Mouse (Mus musculus): ENCODE measurements around the gene Gm11127. TPM values are rescaled to one million over a fixed set of nuclear protein-coding genes. Genes with fewer than 3 reads are reported as not detected.

Gene Gm11127
- polyA plus RNA-seq, 1 experiment from 2014 or later = not detected

DNA sequence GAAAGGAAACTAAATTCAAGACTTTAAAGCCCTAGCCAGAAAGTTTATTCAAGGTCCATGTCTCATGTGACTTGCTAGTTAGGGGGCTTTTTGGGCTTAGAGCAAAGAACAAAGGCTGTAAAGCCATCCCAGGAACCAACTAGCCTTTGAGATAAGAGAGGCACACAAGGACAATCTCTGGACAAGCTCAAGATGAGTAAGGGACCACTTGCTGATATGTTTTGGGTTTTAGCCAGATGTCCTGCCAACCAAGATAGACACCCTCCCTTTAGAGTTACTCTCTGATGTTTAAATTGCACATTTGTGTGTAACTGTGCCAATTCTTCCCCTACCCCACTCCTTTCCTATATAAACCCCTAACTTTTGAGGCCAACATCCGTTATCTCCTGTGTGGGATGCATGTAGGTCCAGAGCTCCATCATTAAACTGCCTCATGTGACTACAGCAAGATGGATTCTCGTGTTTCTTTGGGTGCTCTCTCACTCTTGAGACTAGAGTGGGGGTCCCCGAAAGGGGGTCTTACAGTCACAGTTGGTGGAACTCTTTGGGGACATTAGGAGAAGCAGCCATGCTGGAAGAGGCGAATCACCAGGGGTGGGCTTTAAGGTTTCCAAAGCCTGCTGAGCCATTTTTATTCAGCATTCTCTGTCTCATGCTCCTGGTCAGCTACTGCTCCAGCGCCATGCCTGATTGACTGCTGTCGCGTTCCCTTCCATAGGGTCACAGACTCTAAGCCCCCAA is 29.1 kb downstream of the Gm11127 start:
- H3K27me3 ChIP-seq (replicated peaks) = no peaks in the 10 kb centered on the region
- no peak overlapping the region for H3K9ac ChIP-seq
- H3K4me1 ChIP-seq = peaks cover 12% of the 10 kb centered on the region
- no peak overlapping the region for H3K4me3 ChIP-seq
- no peaks in the 10 kb centered on the region for H3K36me3 ChIP-seq (replicated peaks)
- H3K27ac ChIP-seq = no peak overlapping the region
- no peak for ATAC-seq (replicated peaks)
- H3K9me3 ChIP-seq = no peaks in the 10 kb centered on the region
- H3K4me2 ChIP-seq = no peak overlapping the region
- WGBS = 59% methylated on average over 7 of the region's 7 CpGs

DNA sequence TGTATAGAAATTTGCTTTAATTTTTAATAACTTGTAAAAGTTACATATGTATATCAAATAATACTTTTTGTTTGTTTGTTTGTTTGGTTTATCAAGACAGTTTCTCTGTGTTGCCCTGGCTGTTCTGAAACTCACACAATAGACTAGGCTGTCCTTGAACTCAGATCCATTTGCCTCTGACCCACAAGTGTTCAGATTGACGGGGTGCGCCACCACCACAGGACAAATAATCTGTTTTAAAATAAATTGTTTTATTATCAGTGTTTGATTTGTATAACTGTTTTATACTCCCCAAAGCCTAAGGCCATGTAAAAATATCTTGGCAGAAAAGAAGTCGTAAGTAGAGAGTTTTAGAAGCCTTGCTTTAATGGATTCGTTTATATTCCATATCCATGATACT is 30.5 kb downstream of the Gm11127 start:
- no peak for ATAC-seq (replicated peaks)
- no peaks in the 10 kb centered on the region for H3K9me3 ChIP-seq
- no peak overlapping the region for H3K9ac ChIP-seq
- no peak overlapping the region for H3K4me2 ChIP-seq
- no peak overlapping the region for H3K27ac ChIP-seq
- H3K36me3 ChIP-seq (replicated peaks) = no peaks in the 10 kb centered on the region
- no peak overlapping the region for H3K4me3 ChIP-seq
- H3K4me1 ChIP-seq = peaks cover 12% of the 10 kb centered on the region
- WGBS = 92% methylated on average over 4 of the region's 4 CpGs
- H3K27me3 ChIP-seq (replicated peaks) = no peaks in the 10 kb centered on the region

DNA sequence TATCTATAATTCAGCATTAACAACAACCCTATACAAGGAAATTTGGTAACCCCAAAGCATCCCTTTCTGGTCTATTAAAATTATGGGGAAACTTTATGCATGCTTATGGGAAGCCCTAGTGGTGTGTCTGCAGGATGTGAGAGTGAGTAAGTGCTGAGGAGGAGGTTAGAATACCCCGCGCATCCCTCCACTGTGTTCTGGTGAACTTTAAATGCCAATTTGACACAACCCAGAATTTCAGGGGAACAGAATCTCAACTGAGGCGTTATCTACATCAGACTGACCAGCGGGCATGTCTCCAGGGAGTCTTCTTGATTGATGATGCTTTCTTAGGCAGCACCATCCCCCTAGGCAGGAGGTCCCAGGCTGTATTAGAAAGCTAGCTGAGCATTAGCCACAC is 32.3 kb downstream of the Gm11127 start:
- Histone ChIP-seq H3K27ac (no peak overlapping the region), H3K4me1 (no peaks in the 10 kb centered on the region), H3K4me3 (no peak overlapping the region), H3K4me2 (no peak overlapping the region), H3K9me3 (no peaks in the 10 kb centered on the region), H3K9ac (no peak overlapping the region), H3K27me3 (replicated peaks) (no peaks in the 10 kb centered on the region), H3K36me3 (replicated peaks) (no peaks in the 10 kb centered on the region)
- 84% methylated on average over 4 of the region's 4 CpGs for WGBS
- ATAC-seq (replicated peaks) = no peak

DNA sequence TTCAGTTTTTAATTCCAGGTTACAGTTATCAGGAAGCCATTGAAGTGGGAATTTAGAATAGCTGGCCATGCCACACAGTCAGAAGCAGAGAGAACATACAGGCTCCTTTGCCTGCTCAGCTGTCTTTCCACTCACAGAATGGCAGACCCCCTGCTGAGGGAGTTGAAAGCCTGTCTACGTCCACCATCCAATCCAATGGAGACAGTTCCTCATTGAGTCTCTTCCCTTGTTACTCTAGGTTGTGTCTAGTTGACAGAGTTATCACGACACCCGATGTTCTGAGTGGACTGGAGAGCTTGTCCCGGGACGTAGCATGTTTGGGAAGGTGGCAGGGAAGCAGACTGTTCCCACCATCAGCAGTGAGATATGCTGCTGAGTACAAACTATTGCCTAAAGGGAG is 33.0 kb downstream of the Gm11127 start:
- ATAC-seq (replicated peaks) = no peak
- Histone ChIP-seq H3K4me2 (no peak overlapping the region), H3K4me3 (no peak overlapping the region), H3K27me3 (replicated peaks) (no peaks in the 10 kb centered on the region), H3K4me1 (no peaks in the 10 kb centered on the region), H3K9me3 (no peaks in the 10 kb centered on the region), H3K27ac (no peak overlapping the region), H3K9ac (no peak overlapping the region), H3K36me3 (replicated peaks) (no peaks in the 10 kb centered on the region)
- 62% methylated on average over 5 of the region's 5 CpGs for WGBS

DNA sequence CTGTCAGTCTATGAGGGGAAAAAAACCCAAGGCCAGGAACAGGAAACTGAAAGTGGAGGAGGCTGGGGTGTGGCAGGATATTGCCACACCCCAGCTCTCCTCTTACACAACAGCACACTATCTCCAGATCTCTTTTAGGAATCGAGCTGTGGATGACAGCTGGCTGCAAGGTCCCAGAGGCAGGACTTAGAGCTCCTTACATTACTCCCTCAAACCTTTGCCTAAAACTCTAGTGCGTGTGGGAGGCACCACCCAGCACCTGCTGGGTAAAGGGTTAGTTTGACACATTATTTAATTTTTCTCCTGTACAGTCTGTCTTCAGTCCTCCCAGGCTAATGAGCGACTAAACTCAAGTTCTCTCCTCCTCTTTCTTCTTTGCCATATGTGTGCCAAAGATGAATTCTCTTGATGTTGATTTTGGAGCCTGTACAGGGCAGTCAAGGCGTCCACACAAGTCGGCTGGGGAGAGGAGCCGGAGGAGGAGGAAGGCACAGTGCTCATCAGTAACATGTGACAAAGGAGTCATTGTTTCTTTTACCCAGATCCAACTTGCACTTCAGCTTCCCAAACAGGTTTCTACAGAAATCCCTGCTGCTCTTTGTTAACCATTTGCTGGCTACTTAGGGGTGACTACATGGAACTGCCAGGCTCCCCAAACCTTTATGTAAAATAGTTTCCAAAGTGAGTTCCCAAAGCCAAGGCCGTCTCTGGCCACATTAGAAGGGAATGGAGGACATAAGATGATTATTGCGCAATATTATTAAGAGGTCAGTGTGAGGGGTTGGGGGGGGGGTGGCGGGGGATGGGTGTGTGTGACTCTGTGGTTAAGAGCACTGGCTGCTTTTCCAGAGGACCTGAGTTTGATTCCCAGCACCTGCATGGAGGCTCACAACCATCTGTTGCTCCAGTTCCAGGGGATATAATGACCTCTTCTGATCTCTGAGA is 34.2 kb downstream of the Gm11127 start:
- no peaks in the 10 kb centered on the region for H3K36me3 ChIP-seq (replicated peaks)
- no peak overlapping the region for H3K27ac ChIP-seq
- no peak for ATAC-seq (replicated peaks)
- no peaks in the 10 kb centered on the region for H3K4me1 ChIP-seq
- 72% methylated on average over 9 of the region's 9 CpGs for WGBS
- H3K9ac ChIP-seq = no peak overlapping the region
- no peaks in the 10 kb centered on the region for H3K27me3 ChIP-seq (replicated peaks)
- H3K4me2 ChIP-seq = no peak overlapping the region
- no peak overlapping the region for H3K4me3 ChIP-seq
- H3K9me3 ChIP-seq = no peaks in the 10 kb centered on the region

DNA sequence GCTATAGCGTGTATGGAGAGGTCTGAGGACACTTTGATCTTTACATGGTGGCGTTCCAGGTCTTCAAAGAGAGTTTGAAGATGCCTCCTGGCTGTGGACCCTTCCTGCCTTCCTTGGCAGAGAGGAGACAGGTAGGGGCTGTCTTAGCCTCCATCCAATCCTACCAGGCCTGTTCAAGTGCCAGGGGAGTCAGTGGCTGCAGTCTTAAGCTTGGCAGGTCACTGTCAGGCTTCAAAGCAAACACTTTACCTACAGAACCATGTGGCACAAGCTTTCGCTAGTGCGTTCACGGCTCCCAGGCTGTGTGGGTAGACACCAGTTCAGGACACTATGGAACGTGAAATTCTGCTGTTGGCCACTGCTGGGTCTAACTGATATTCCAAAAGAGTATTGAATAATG is 35.2 kb downstream of the Gm11127 start:
- Histone ChIP-seq H3K27ac (no peak overlapping the region), H3K4me2 (no peak overlapping the region), H3K36me3 (replicated peaks) (no peaks in the 10 kb centered on the region), H3K4me3 (no peak overlapping the region), H3K27me3 (replicated peaks) (no peaks in the 10 kb centered on the region), H3K4me1 (no peaks in the 10 kb centered on the region), H3K9ac (no peak overlapping the region), H3K9me3 (no peaks in the 10 kb centered on the region)
- 92% methylated on average over 6 of the region's 6 CpGs for WGBS
- ATAC-seq (replicated peaks) = no peak

DNA sequence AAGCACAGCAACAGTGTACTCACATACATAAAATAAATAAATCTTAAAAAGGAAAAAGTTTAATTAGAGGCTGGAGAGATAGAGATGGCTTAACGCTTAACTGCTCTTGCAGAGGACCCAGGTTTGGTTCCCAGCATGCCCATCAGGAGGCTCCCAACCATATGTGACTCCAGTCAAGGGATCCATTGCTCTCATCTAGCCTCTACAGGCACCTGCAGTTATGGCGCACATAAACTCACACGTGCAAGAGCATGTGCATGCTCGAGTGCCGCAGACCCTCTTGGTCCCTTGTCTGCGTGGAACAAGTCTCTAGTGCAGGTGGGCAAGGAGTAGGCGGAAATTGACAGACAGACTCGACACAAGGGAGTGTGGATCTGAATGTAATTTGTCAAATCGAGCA is 36.1 kb downstream of the Gm11127 start:
- Histone ChIP-seq H3K9ac (no peak overlapping the region), H3K27me3 (replicated peaks) (no peaks in the 10 kb centered on the region), H3K27ac (no peak overlapping the region), H3K36me3 (replicated peaks) (no peaks in the 10 kb centered on the region), H3K9me3 (no peaks in the 10 kb centered on the region), H3K4me3 (no peak overlapping the region), H3K4me1 (no peaks in the 10 kb centered on the region), H3K4me2 (no peak overlapping the region)
- no peak for ATAC-seq (replicated peaks)
- WGBS = 96% methylated on average over 9 of the region's 9 CpGs

DNA sequence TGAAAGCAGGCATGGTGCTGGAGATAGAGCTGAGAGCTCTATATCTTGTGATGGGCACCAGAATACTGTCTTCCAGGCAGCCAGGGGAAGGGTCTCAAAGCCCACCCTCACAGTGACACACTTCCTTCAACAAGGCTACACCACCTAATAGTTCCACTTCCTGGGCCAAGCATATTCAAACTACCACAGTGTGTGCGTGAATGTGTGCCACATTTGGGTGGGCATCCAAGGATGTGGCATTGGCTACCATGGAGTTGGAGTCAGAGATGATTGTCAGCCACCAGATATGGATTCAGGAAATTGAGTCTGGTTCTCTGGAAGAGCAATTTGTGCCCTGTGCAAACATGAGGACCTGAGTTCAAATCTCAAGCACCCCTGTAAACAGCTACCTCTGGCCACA is 36.9 kb downstream of the Gm11127 start:
- H3K9me3 ChIP-seq = no peaks in the 10 kb centered on the region
- H3K27ac ChIP-seq = no peak overlapping the region
- no peak overlapping the region for H3K9ac ChIP-seq
- H3K4me3 ChIP-seq = no peak overlapping the region
- H3K4me2 ChIP-seq = no peak overlapping the region
- 100% methylated on average over 1 of the region's 1 CpGs for WGBS
- ATAC-seq (replicated peaks) = no peak
- no peaks in the 10 kb centered on the region for H3K4me1 ChIP-seq
- H3K36me3 ChIP-seq (replicated peaks) = no peaks in the 10 kb centered on the region
- H3K27me3 ChIP-seq (replicated peaks) = no peaks in the 10 kb centered on the region

DNA sequence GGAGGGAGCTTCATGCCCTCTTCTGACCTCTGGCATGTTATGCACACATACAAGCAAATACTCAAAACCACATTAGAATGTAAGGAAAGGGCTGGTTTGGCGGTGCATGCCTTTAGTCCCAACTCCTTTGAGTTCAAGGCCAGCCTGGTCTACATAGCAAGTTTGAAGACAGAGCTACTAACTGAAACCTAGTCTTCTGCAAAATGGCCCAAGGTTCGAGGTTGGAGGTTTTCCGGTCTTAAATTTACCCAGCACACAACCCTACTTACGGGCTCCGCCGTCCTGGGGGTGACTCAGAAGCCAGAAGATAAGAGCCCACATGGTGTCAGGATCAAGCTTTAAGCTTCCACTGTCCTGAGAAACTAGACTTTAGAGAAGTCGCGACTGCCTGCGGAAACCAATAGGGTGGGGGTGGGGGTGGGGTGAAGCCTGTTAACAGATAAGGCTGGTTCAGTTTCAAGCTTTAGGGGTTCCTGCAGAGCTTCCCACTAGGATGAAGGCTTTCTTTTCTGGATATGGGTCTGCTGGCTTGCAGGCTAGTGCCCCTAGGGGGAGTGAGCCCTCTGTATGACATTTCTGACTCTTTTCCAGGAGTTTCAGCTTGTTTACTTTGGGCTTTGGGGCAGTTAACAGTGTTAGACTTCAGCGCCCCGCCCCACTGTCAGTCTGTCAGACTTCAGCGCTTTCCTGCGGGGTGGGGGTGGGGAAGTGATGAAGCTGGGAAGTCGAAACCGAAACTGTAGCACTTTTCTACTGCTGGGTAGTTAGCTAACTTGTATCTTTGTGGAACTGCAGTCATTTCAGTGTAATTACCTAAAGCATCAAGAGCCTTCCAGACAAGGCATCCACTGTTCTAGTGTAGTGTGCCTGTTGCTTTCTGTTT is 37.7 kb downstream of the Gm11127 start, which contains the start of gene H2-T24:
Gene H2-T24 (minus strand): TSS at position 370 of the 883 bp plus-strand sequence.
- H3K4me1 ChIP-seq = no peaks in the 10 kb centered on the region
- WGBS = 39% methylated on average over 15 of the region's 15 CpGs
- H3K9me3 ChIP-seq = no peaks in the 10 kb centered on the region
- H3K4me2 ChIP-seq = no peak within 1 kb of the TSS; the same call in 1 of the 2 replicates
- H3K9ac ChIP-seq = no peak within 1 kb of the TSS
- no peak within 1 kb of the TSS for H3K4me3 ChIP-seq
- H3K36me3 ChIP-seq (replicated peaks) = 0 out of 2 replicates have a peak, but pooled peaks cover 5% of the 10 kb centered on the region
- no peak within 1 kb of the TSS for H3K27ac ChIP-seq
- no peaks in the 10 kb centered on the region for H3K27me3 ChIP-seq (replicated peaks)
- no peak for ATAC-seq (replicated peaks)

DNA sequence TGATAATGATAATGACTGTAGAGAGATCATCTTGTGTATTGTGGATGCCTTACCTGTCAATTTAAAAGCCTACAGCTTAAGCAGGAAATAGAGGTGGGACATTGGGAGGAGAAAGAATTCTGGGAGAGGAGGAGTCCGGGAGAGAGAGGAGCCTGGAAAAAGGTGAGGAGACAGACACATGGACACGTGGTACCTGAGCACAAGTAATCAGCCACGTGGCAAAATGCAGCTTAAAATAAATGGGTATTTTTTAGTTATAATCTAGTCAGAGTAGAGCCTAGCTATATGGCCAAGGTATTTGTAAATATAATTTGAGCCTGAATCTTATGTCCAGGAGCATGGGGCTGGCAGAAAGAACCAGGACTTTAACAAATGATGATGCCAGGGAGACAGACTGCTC is 38.7 kb downstream of the Gm11127 start:
- Histone ChIP-seq H3K9ac (no peak overlapping the region), H3K27me3 (replicated peaks) (no peaks in the 10 kb centered on the region), H3K4me2 (no peak overlapping the region), H3K36me3 (replicated peaks) (peaks cover 6% of the 10 kb centered on the region; the same call in 1 of the 2 replicates), H3K4me3 (no peak overlapping the region), H3K4me1 (no peaks in the 10 kb centered on the region), H3K27ac (no peak overlapping the region), H3K9me3 (no peaks in the 10 kb centered on the region)
- no peak for ATAC-seq (replicated peaks)
- WGBS = 81% methylated on average over 3 of the region's 3 CpGs

DNA sequence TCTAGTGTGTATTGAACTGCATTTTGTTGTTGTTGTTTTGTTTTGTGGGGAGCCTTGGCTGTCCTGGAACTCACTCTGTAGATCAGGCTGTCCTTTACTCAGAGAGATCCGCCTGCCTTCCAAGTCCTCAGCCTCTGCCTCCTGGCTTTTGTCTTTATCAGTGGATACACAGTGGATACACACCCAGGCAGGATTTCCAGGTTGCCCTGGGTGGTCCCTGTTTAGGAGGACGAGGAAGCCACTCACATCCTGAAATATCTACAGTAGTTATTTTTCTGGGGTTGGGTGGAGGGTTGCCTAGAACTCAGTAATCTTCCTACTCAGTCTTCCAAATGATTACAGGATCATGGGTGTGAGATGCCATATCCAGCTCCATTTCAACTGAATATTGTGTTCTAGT is 39.2 kb downstream of the Gm11127 start:
- Histone ChIP-seq H3K4me2 (no peak overlapping the region), H3K9me3 (no peaks in the 10 kb centered on the region), H3K4me3 (no peak overlapping the region), H3K27me3 (replicated peaks) (no peaks in the 10 kb centered on the region), H3K36me3 (replicated peaks) (peaks cover 11% of the 10 kb centered on the region; the same call in 1 of the 2 replicates), H3K4me1 (no peaks in the 10 kb centered on the region), H3K9ac (no peak overlapping the region), H3K27ac (no peak overlapping the region)
- ATAC-seq (replicated peaks) = no peak
- 76% methylated on average over 2 of the region's 2 CpGs for WGBS

DNA sequence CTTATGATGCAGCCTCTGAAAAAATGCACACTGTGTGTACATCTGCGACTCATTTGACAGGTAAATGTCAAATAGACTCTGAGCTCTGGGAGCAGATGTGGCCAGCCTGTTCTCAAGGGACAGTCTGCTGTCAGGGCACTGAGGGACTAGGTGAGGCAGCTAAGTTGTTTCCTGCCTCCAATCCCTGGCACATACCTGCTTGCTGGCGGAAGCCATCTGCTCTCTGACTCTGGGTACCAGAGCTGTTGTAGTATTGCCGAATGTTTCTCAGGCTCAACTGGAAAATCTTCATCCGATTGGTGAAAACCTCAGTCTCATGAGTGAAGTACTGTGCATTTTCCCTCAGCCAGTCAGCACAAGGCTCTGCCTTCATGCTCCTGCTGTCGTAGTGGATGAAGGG is 41.1 kb downstream of the Gm11127 start:
- Histone ChIP-seq H3K27ac (no peak overlapping the region), H3K27me3 (replicated peaks) (no peaks in the 10 kb centered on the region), H3K9me3 (no peaks in the 10 kb centered on the region), H3K4me2 (no peak overlapping the region), H3K9ac (no peak overlapping the region), H3K4me1 (no peaks in the 10 kb centered on the region), H3K36me3 (replicated peaks) (peaks cover 11% of the 10 kb centered on the region; the same call in 1 of the 2 replicates), H3K4me3 (no peak overlapping the region)
- 98% methylated on average over 5 of the region's 5 CpGs for WGBS
- no peak for ATAC-seq (replicated peaks)

Data from midbrain, embryonic 15.5 days (tissue).